Mouse (Mus musculus): ENCODE data around the gene Pagr1b. TPM values are rescaled to one million over a fixed set of nuclear protein-coding genes. Genes with fewer than 3 reads are reported as not detected.

Gene Pagr1b
- under 1 TPM in 1 of 2 experiments, not detected in 1; 0.97 TPM for total RNA-seq (2021)
- long read RNA-seq, experiment 1 = 0 reads
- long read RNA-seq, experiment 2 = 0 reads

- no peak for DNase-seq
- intact Hi-C loops (cut with DNase I; ENCODE audit: low total_unique reads) = no loop called here
Measured at GRCm38 (mm10) chr7:127016481-127016485, at the start of gene Pagr1b. Gene Pagr1b (minus strand): TSS chr7:127016484.

- DNase-seq = no peak
- intact Hi-C loops (cut with DNase I; ENCODE audit: low total_unique reads) = no loop called here
Measured at GRCm38 (mm10) chr7:127065538-127065937, 49.3 kb upstream of the Pagr1b start.

- intact Hi-C loops (cut with DNase I; ENCODE audit: low total_unique reads) = no loop called here
- DNase-seq = no peak
Measured at GRCm38 (mm10) chr7:127055026-127055585, 38.8 kb upstream of the Pagr1b start.

GRCm38 (mm10) chr7:127041851-127042672, 25.8 kb upstream of the Pagr1b start, which contains the start of gene Kif22:
Gene Kif22 (minus strand): TSS chr7:127042471.
- intact Hi-C loops (cut with DNase I; ENCODE audit: low total_unique reads) = no loop called here
- peak; percentile 88 for DNase-seq

GRCm38 (mm10) chr7:127031244-127031643, 15.0 kb upstream of the Pagr1b start:
- DNase-seq = no peak
- intact Hi-C loops (cut with DNase I; ENCODE audit: low total_unique reads) = no loop called here

- DNase-seq = no peak
- intact Hi-C loops (cut with DNase I; ENCODE audit: low total_unique reads) = no loop called here
Measured at GRCm38 (mm10) chr7:127030172-127030571, 13.9 kb upstream of the Pagr1b start.

GRCm38 (mm10) chr7:127027885-127028284, 11.6 kb upstream of the Pagr1b start:
- intact Hi-C loops (cut with DNase I; ENCODE audit: low total_unique reads) = no loop called here
- DNase-seq = no peak

- intact Hi-C loops (cut with DNase I; ENCODE audit: low total_unique reads) = no loop called here
- DNase-seq = peak; percentile 100
Measured at GRCm38 (mm10) chr7:127026984-127027726, 10.9 kb upstream of the Pagr1b start, which contains the start of gene Maz. Gene Maz (minus strand): TSS chr7:127027037.

GRCm38 (mm10) chr7:127026616-127026983, 10.3 kb upstream of the Pagr1b start:
- intact Hi-C loops (cut with DNase I; ENCODE audit: low total_unique reads) = no loop called here

GRCm38 (mm10) chr7:127026161-127026600, 9.9 kb upstream of the Pagr1b start:
- intact Hi-C loops (cut with DNase I; ENCODE audit: low total_unique reads) = no loop called here
- peak; percentile 68 for DNase-seq

More at GRCm38 (mm10) chr7:127026616-127026983, 10.3 kb upstream of the Pagr1b start:
- DNase-seq = no peak

GRCm38 (mm10) chr7:127025556-127026160, 9.4 kb upstream of the Pagr1b start:
- DNase-seq = peak; percentile 54
- intact Hi-C loops (cut with DNase I; ENCODE audit: low total_unique reads) = no loop called here

GRCm38 (mm10) chr7:127024755-127025555, 8.7 kb upstream of the Pagr1b start:
- DNase-seq = peak; percentile 72
- intact Hi-C loops (cut with DNase I; ENCODE audit: low total_unique reads) = no loop called here

GRCm38 (mm10) chr7:127023896-127024690, 7.8 kb upstream of the Pagr1b start:
- DNase-seq = no peak
- intact Hi-C loops (cut with DNase I; ENCODE audit: low total_unique reads) = no loop called here

- intact Hi-C loops (cut with DNase I; ENCODE audit: low total_unique reads) = no loop called here
- no peak for DNase-seq
Measured at GRCm38 (mm10) chr7:127023272-127023691, 7.0 kb upstream of the Pagr1b start.

- DNase-seq = no peak
- intact Hi-C loops (cut with DNase I; ENCODE audit: low total_unique reads) = no loop called here
Measured at GRCm38 (mm10) chr7:127022528-127023271, 6.4 kb upstream of the Pagr1b start.

GRCm38 (mm10) chr7:127021563-127022527, 5.6 kb upstream of the Pagr1b start:
- intact Hi-C loops (cut with DNase I; ENCODE audit: low total_unique reads) = no loop called here
- DNase-seq = no peak
